Mouse (Mus musculus) spleen, adult 2 months (tissue): Measurements from ENCODE around the gene Nrf1. TPM values are rescaled to one million over a fixed set of nuclear protein-coding genes. Genes with fewer than 3 reads are reported as not detected.

Experiments
- DNase-seq, 2 experiments: peaks; one replicate each; pipeline versions ENCODE4 v3.0.0 to v3.0.0-alpha.2; 2012 to 2021; ENCODE audit warnings: low spot score in 2 of 2, low read depth in 1 of 2
- H3K27ac ChIP-seq: fragments of 200-500 bp; 2 replicates; pipeline ENCODE4 v1.5.1; 2012; ENCODE audit warnings: low read length, inconsistent platforms; ENCODE audit not compliant: insufficient read depth
- H3K27me3 ChIP-seq: fragments of 200-500 bp; 2 replicates; pipeline ENCODE4 v1.6.1; 2012; ENCODE audit warnings: mild to moderate bottlenecking, moderate library complexity, low read length, inconsistent platforms; ENCODE audit not compliant: control insufficient read depth, insufficient read depth
- H3K36me3 ChIP-seq: fragments of 200-500 bp; 2 replicates; pipeline ENCODE4 v1.6.1; 2012; ENCODE audit warnings: mild to moderate bottlenecking, low read length, inconsistent platforms; ENCODE audit not compliant: control insufficient read depth, insufficient read depth
- H3K4me1 ChIP-seq: fragments of 200-500 bp; 2 replicates; pipeline ENCODE4 v1.6.1; 2011; ENCODE audit warnings: inconsistent platforms; ENCODE audit not compliant: control insufficient read depth, insufficient read depth, insufficient read length
- H3K4me3 ChIP-seq: fragments of 200-500 bp; 2 replicates; pipeline ENCODE4 v1.5.1; 2011; ENCODE audit warnings: mild to moderate bottlenecking, inconsistent platforms; ENCODE audit not compliant: insufficient read depth, insufficient read length; ENCODE audit errors: extremely low read depth
- CTCF ChIP-seq: fragments of 200-500 bp; IDR thresholded peaks from 2 replicates; pipeline ENCODE4 v1.5.1; 2011; ENCODE audit warnings: mild to moderate bottlenecking, inconsistent platforms; ENCODE audit not compliant: insufficient read depth, insufficient read length, insufficient replicate concordance; ENCODE audit errors: extremely low read depth
- POLR2A ChIP-seq: fragments of 200-500 bp; IDR thresholded peaks from 2 replicates; pipeline ENCODE4 v1.6.1; 2011; ENCODE audit warnings: low read depth, low read length, inconsistent platforms
- WGBS: fragments of 180-500 bp; shearing (Covaris S2); methylation state at CpG from one replicate; pipeline ENCODE4 v1.1.7; 2018; 5-methylcytosine and 5-hydroxymethylcytosine counted together
- polyA plus RNA-seq: library from polyadenylated mRNA; depleted of rRNA; stranded (reverse); fragments of >200 nt; gene quantifications from 2 replicates; pipeline ENCODE4 v1.2.3, GENCODE M21; 2012

Gene Nrf1
- polyA plus RNA-seq, 1 experiment = 32.9 TPM

DNA sequence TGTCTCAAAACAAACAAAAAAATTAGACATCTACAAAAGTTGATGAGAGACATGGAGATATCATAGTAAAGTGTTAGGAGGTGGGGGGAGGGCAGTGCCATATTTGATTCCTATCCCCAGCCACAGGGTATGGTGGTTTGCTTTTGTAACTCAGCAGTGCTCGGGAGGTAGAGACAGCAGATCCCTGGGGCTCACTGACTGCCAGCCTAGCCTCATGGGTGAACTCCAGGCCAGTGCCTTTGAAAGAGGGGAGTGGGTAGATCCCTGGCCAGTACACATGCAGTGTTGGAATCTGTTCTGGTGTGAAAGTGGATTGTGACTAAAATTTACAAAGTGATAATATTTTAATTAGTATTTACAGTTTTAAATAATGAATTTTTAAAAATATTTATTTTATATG, 75.6 kb downstream of the Nrf1 start:
- peaks cover 29% of the 10 kb centered on the region for H3K36me3 ChIP-seq
- WGBS = 91% methylated on average over 1 of the region's 1 CpGs
- no peak for DNase-seq

DNA sequence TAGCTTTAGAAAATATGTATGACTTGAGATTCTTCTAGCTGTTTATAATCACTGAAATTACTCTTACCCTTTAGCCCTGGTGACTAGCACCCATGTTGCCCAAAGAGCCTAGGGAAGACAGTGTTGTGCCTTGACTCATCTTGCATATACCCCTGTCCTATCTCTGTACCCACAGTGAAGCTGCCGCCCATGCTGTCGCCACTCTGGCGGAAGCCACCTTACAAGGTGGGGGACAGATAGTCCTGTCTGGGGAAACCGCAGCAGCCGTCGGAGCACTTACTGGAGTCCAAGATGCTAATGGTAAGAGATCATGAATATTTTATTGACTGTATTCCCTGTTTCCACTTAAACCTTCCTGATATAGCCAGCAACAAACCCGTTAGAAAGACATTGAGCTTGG, 78.3 kb downstream of the Nrf1 start:
- TF ChIP-seq CTCF (no peak), POLR2A (no peak)

More for the DNA sequence above, 75.6 kb downstream of the Nrf1 start:
- TF ChIP-seq CTCF (no peak), POLR2A (no peak)
- H3K4me1 ChIP-seq = no peaks in the 10 kb centered on the region
- H3K27me3 ChIP-seq = no peaks in the 10 kb centered on the region
- no peak overlapping the region for H3K27ac ChIP-seq
- H3K4me3 ChIP-seq = no peak overlapping the region

DNA sequence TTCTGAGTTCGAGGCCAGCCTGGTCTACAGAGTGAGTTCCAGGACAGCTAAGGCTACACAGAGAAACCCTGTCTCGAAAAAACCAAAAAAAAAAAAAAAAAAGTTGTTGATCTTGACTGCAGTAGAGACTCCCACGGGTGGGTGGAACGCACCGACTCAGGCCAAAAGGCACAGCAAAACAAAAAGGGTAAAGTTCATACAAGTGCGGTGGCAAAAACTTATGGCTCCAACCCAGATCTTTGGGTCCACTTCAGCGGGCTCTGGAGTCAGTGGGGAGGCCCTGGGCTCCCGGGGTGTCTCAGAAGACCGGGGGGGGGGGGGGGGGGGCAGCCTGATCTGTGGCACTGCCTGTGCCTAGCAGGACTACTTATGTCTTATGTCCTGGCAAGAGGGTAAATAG, 79.0 kb downstream of the Nrf1 start:
- WGBS = 92% methylated on average over 9 of the region's 9 CpGs
- no peaks in the 10 kb centered on the region for H3K27me3 ChIP-seq
- TF ChIP-seq POLR2A (no peak), CTCF (no peak)
- no peak overlapping the region for H3K27ac ChIP-seq
- no peaks in the 10 kb centered on the region for H3K4me1 ChIP-seq
- no peak for DNase-seq
- peaks cover 20% of the 10 kb centered on the region for H3K36me3 ChIP-seq
- H3K4me3 ChIP-seq = no peak overlapping the region

More for the DNA sequence above, 78.3 kb downstream of the Nrf1 start:
- Histone ChIP-seq H3K27ac (no peak overlapping the region), H3K4me1 (no peaks in the 10 kb centered on the region), H3K27me3 (no peaks in the 10 kb centered on the region), H3K4me3 (no peak overlapping the region), H3K36me3 (peaks cover 15% of the 10 kb centered on the region)
- DNase-seq = no peak
- 95% methylated on average over 7 of the region's 7 CpGs for WGBS

DNA sequence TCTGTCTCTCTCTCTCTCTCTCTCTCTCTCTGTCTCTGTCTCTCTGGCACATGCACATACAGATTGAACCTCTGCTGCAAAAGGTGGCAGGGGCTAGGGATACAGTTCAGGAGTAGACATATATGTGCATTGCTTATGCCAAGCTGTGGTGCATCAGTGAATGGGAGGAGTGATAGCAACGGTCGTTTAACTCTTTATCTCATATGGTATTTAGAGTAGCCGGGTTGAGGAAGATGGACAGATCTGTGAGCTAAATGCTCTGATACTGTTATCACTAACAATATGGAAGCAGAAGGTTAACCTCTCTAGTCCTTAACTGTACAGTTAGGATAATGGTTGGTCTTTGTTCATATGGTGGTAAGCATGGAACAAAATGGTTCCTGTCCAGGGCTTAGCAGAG, 84.6 kb downstream of the Nrf1 start:
- TF ChIP-seq CTCF (no peak), POLR2A (no peak)
- H3K36me3 ChIP-seq = peaks cover 24% of the 10 kb centered on the region
- 81% methylated on average over 3 of the region's 3 CpGs for WGBS

DNA sequence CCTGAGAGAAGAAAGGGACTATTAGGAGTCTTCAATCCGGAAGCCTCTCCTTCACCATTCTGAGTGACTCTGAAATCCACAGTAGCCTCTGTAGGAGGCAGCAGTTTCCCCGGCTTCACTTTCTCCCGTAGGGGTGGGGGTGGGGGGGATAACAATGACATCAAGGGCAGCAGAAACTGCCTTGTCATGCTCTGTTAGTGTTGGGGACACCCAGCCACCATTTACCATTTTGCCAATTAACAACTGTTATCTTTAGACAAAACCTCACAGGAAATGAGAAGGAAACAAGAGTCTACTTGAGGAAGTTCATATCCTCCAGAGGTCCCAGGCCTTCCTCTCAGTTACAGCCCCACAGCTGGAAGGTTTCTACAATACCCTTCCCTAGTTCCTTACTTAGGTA, 87.8 kb downstream of the Nrf1 start:
- Histone ChIP-seq H3K27ac (no peak overlapping the region), H3K4me3 (no peak overlapping the region), H3K27me3 (no peaks in the 10 kb centered on the region), H3K4me1 (peaks cover 2% of the 10 kb centered on the region; the same call in 1 of the 2 replicates), H3K36me3 (peaks cover 28% of the 10 kb centered on the region)
- no peak for DNase-seq
- no peak for TF ChIP-seq CTCF
- TF ChIP-seq POLR2A = no peak
- WGBS = 28% methylated on average over 3 of the region's 3 CpGs

More for the DNA sequence above, 84.6 kb downstream of the Nrf1 start:
- peaks cover 2% of the 10 kb centered on the region; the same call in 1 of the 2 replicates for H3K4me1 ChIP-seq
- no peak for DNase-seq
- H3K27me3 ChIP-seq = no peaks in the 10 kb centered on the region
- H3K4me3 ChIP-seq = no peak overlapping the region
- no peak overlapping the region for H3K27ac ChIP-seq

DNA sequence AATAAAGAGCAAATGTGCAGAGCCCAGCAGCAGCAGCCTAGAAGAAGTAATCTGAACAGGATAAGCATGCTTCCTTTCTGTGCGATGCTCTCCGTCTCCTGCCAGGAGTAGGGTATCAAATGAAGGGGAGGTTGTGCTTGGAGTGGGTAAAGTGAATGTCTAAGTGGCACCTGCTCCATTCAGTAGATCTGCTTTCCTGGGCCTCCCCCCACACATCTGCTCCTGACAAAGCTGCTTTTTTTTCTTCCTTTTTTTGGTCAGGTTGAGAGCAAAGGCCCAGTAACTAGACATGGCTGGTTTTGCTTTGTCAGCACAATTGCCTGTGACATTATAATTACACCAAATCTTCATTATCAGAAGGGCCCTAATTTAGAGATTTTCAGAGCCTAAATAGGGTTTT, 89.4 kb downstream of the Nrf1 start:
- Histone ChIP-seq H3K4me3 (no peak overlapping the region), H3K4me1 (peaks cover 2% of the 10 kb centered on the region; the same call in 1 of the 2 replicates), H3K36me3 (peaks cover 32% of the 10 kb centered on the region), H3K27me3 (no peaks in the 10 kb centered on the region), H3K27ac (no peak overlapping the region)
- WGBS = 96% methylated on average over 2 of the region's 2 CpGs
- no peak for DNase-seq
- TF ChIP-seq POLR2A (no peak), CTCF (no peak)

DNA sequence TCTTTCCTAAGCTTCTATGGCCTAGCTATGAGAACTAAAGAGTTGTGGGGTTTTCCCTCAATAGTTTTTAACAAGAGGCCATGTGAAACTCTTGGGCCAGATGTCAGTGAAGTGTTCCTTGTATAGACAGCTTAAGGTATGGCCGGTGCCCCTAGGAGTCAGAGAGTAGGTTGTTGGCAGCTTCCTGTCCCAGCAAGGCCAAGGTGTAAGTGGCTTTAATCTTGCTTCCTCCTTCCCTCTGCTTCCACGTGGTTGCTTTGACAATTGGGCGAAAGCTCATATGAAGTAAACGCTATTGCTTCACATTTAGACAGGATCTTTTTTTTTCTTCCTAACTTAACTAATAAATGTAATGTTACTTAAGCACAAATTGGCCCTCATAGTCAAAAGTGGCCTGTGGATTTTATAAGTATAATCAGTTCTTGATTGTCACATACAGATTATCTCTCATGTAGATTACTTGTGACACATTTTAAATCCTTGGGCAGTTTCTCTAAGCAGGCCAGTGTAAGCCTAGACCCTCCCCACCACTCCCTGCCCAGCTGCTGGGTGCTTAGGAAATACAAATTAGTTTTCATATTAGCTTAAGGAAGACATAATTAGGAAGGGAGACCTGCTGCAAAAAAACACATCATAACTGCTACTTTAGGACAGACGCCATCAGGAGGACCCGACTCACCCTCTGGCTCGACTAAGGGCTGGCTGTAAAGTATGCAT, 91.7 kb downstream of the Nrf1 start:
- Histone ChIP-seq H3K4me3 (no peak overlapping the region), H3K36me3 (peaks cover 24% of the 10 kb centered on the region), H3K27ac (no peak overlapping the region), H3K4me1 (peaks cover 2% of the 10 kb centered on the region; the same call in 1 of the 2 replicates), H3K27me3 (no peaks in the 10 kb centered on the region)
- WGBS = 69% methylated on average over 7 of the region's 7 CpGs
- TF ChIP-seq CTCF = no peak
- no peak for TF ChIP-seq POLR2A
- no peak for DNase-seq
